Mouse (Mus musculus) heart, adult 2 months (tissue): ENCODE measurements around the gene Gm19345.

Experiments
- CTCF ChIP-seq: fragments of 200-600 bp; IDR thresholded peaks from 2 replicates; pipeline ENCODE4 v1.8.1; 2022; ENCODE audit warnings: antibody characterized with exemption, mild to moderate bottlenecking, moderate library complexity
- EP300 ChIP-seq: fragments of 200-500 bp; IDR thresholded peaks from 2 replicates; pipeline ENCODE4 v1.6.1; 2011; ENCODE audit warnings: low read depth, low read length, control low read depth; ENCODE audit not compliant: insufficient read depth
- POLR2A ChIP-seq: fragments of 200-500 bp; IDR thresholded peaks from 2 replicates; pipeline ENCODE4 v1.6.1; 2011; ENCODE audit warnings: mild to moderate bottlenecking, low read depth, low read length, control low read depth; ENCODE audit not compliant: insufficient read depth

DNA sequence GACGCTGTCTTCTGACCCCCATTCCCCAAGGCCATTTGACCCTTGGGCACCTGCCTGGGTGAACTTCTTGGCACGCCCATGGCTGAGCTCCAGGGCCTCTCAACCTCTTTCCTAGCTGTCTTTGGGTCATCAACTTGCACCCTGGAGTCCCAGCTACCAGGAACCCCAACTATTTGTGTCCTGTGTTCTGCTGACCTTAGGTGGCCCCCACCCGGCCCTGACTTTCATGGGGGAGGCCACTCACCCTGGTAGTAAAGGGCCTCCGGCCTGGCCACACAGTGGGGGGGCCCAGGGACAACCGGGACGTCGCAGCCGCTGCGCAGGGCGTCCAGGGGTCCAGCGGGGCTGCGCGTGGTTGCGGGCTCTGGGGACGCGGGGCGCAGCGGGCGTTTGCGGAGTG is 29.6 kb upstream of the Gm19345 start:
- TF ChIP-seq CTCF (no peak), POLR2A (no peak), EP300 (no peak)
